ENCODE assay signal across 25 mouse cellular contexts in genomic region chr8:84911854-84912253, GRCm38 (mm10). TPM values are rescaled to one million over a fixed set of nuclear protein-coding genes. Genes with fewer than 3 reads are reported as not detected.
DNase-seq lines count a peak whose midpoint lies in the region; ATAC-seq and TF ChIP-seq lines count a peak whose summit lies in the region.
"Had no signal": no experiment of that assay in that cellular context is flagged by ENCODE, and none has a peak within 500 bp of the region (broad histone marks: within the 10 kb centered on the region; RNA-seq: fewer than 3 reads in every experiment).

No protein-coding gene starts in this region.

- ATAC-seq in erythroblast, adult 5-6 weeks (replicated peaks; ENCODE audit: low FRiP score, poor library complexity, severe bottlenecking): no peak
- ATAC-seq in liver, embryonic 11.5 days (replicated peaks; ENCODE audit: low FRiP score): no peak
- ATAC-seq: CD4-positive, CD25-positive, alpha-beta regulatory T cell, adult 4 months; forebrain, embryonic 15.5 days; intestine, embryonic 16.5 days; lung, postnatal 0 days had no signal

- peak overlapping the region; percentile 99; the same call in 1 of the 2 replicates for H3K4me2 ChIP-seq in liver, embryonic 11.5 days

- TF ChIP-seq CTCF in MEL (IDR thresholded peaks at IDR 0.05 in 2 of 3, conservative IDR thresholded peaks at IDR 0.05 in 1 of 3; ENCODE audit: control insufficient read depth in 1 of 3, insufficient read depth in 1 of 3, low read depth in 2 of 3, low read length in 3 of 3, poor library complexity in 1 of 3, severe bottlenecking in 1 of 3): no peak

- H3K4me1 ChIP-seq in erythroblast, embryonic 14.5 days (ENCODE audit: control insufficient read depth): peaks cover 85% of the 10 kb centered on the region
- H3K4me1 ChIP-seq in liver, embryonic 11.5 days (replicated peaks; ENCODE audit: control insufficient read depth, insufficient read depth, low read length): peaks cover 23% of the 10 kb centered on the region
- peaks cover 2 to 40% of the 10 kb centered on the region in 2 experiments; a peak in 3 of 4 replicates for H3K4me1 ChIP-seq in MEL (ENCODE audit: control insufficient read depth in 1 of 2, insufficient read depth in 2 of 2, low read length in 2 of 2)

- no peak overlapping the region for H3K27ac ChIP-seq in liver, embryonic 11.5 days (ENCODE audit: low read depth, low read length)
- no peak overlapping the region for H3K27ac ChIP-seq in MEL (ENCODE audit: control insufficient read depth, low read depth, low read length)
- H3K27ac ChIP-seq: forebrain, embryonic 15.5 days; hindbrain, embryonic 15.5 days; layer of hippocampus, adult 2 months; midbrain, embryonic 10.5 days had no signal

- no peaks in the 10 kb centered on the region for H3K9me3 ChIP-seq in erythroblast, embryonic 14.5 days (ENCODE audit: control insufficient read depth, low read length)
- no peaks in the 10 kb centered on the region for H3K9me3 ChIP-seq in liver, embryonic 11.5 days (ENCODE audit: control insufficient read depth, low read length)
- H3K9me3 ChIP-seq in MEL (replicated peaks; ENCODE audit: insufficient read depth, low read length): no peaks in the 10 kb centered on the region
- H3K9me3 ChIP-seq: forebrain, embryonic 15.5 days; hindbrain, embryonic 15.5 days had no signal

- DNase-seq in liver, embryonic 11.5 days (ENCODE audit: low spot score): no peak
- DNase-seq in liver (no peak), MEL (ENCODE audit: low read depth, low spot score) (no peak)
- no peak for DNase-seq in lung, postnatal 10 days
- DNase-seq in testis, postnatal 14 days (ENCODE audit: low spot score): no peak
- DNase-seq: adrenal gland, postnatal 14 days; gastrocnemius, postnatal 10 days; heart, postnatal 36 days; kidney, adult 9 months; kidney, postnatal 14 days; right cerebral cortex, adult 18-20 months; right cerebral cortex, postnatal 4 days; thymus, adult 2 months had no signal

- H3K36me3 ChIP-seq in erythroblast, embryonic 14.5 days (ENCODE audit: control insufficient read depth): peaks cover 51% of the 10 kb centered on the region
- H3K36me3 ChIP-seq in liver, embryonic 11.5 days (ENCODE audit: control insufficient read depth, insufficient read depth, low read length): no peaks in the 10 kb centered on the region
- H3K36me3 ChIP-seq in MEL (ENCODE audit: control insufficient read depth in 1 of 2, insufficient read depth in 2 of 2, low read length in 2 of 2): peaks cover 0 to 31% of the 10 kb centered on the region in 2 experiments; a peak in 2 of 4 replicates

- TF ChIP-seq POLR2A in MEL (IDR thresholded peaks at IDR 0.05; ENCODE audit: control insufficient read depth in 1 of 2, insufficient read depth in 1 of 2, low read depth in 1 of 2, low read length in 2 of 2, poor library complexity in 1 of 2): peak in 1 of 2 experiments; percentile 37; a peak in 2 of 4 replicates

- H3K4me3 ChIP-seq in erythroblast, embryonic 14.5 days (replicated peaks): peak overlapping the region; percentile 75
- no peak overlapping the region; the same call in 1 of the 2 replicates for H3K4me3 ChIP-seq in liver, embryonic 11.5 days (ENCODE audit: low read depth, low read length)
- no peak overlapping the region for H3K4me3 ChIP-seq in MEL (ENCODE audit: control insufficient read depth in 1 of 2, insufficient read depth in 1 of 2, low read depth in 2 of 2, low read length in 2 of 2)
- H3K4me3 ChIP-seq: hindbrain, embryonic 15.5 days; layer of hippocampus, adult 2 months had no signal

- no peak for TF ChIP-seq RAD21 in MEL (IDR thresholded peaks at IDR 0.05; ENCODE audit: low read depth, low read length)

- WGBS in liver, embryonic 11.5 days: 79% methylated on average over 9 of the region's 9 CpGs

- TF ChIP-seq EP300 in MEL (IDR thresholded peaks at IDR 0.05; ENCODE audit: low read depth in 1 of 2, low read length in 2 of 2): no peak

- H3K27me3 ChIP-seq in erythroblast, embryonic 14.5 days (ENCODE audit: control insufficient read depth): peaks cover 17% of the 10 kb centered on the region
- H3K27me3 ChIP-seq in liver, embryonic 11.5 days (replicated peaks; ENCODE audit: control insufficient read depth, insufficient read depth, low read length): peaks cover 38% of the 10 kb centered on the region
- no peaks in the 10 kb centered on the region for H3K27me3 ChIP-seq in MEL (ENCODE audit: control insufficient read depth in 1 of 2, insufficient read depth in 2 of 2, low read length in 2 of 2)

- no peak overlapping the region for H3K9ac ChIP-seq in liver, embryonic 11.5 days (ENCODE audit: low read depth, low read length)
- H3K9ac ChIP-seq in MEL (ENCODE audit: control insufficient read depth, low read depth, low read length, poor library complexity, severe bottlenecking): no peak overlapping the region
- H3K9ac ChIP-seq: forebrain, embryonic 15.5 days; hindbrain, embryonic 15.5 days had no signal

- peaks cover 35% of the 10 kb centered on the region for H3K79me2 ChIP-seq in MEL (ENCODE audit: control insufficient read depth, insufficient read depth, low read length, poor library complexity)

TF ChIP-seq in MEL, 35 proteins besides CTCF, POLR2A, EP300 and RAD21:
- 0 out of 2 replicates have a peak, but pooled peaks have one; percentile 65 for TF ChIP-seq POLR2AphosphoS2 (IDR thresholded peaks at IDR 0.05; ENCODE audit: low read length)
- no peak for TF ChIP-seq GABPA (IDR thresholded peaks at IDR 0.05; ENCODE audit: low read depth, low read length)
- TF ChIP-seq ZKSCAN1 (IDR thresholded peaks at IDR 0.05; ENCODE audit: low read depth, low read length): no peak

RNA-seq across cellular contexts. Expression of gene Dnase2a, which starts 3.5 kb away (rescaled TPM):
- polyA plus RNA-seq in erythroblast, embryonic 14.5 days (2012): 4.8 and 7.7 TPM in 2 replicates
- total RNA-seq in erythroblast, adult 5-6 weeks (2015; ENCODE audit: low replicate concordance): 31.9 and 44.9 TPM in 2 replicates
- total RNA-seq in erythroblast, adult 5-6 weeks (2017; ENCODE audit: low replicate concordance): 85.2 and 99.8 TPM in 2 replicates
- polyA plus RNA-seq in liver, embryonic 11.5 days (2014; fragmentation: Nextera tagmentation; extraction: Ambion mirVana): 11.5 and 12.7 TPM in 2 replicates
- 53.7 and 62.3 TPM in 2 replicates for total RNA-seq in MEL (2012; rRNA removed)
- polyA plus RNA-seq in MEL (2012; ENCODE audit: insufficient read depth in 1 of 2, insufficient read length in 2 of 2, low read depth in 1 of 2, low replicate concordance in 2 of 2, missing spikeins in 1 of 2): 10 to 100 TPM in 1 of 2 experiments, not detected in 1; 83.4 TPM

RNA-seq across cellular contexts. Expression of gene Klf1, which starts 10.1 kb away (rescaled TPM):
- 358 and 362 TPM in 2 replicates for polyA plus RNA-seq in erythroblast, embryonic 14.5 days (2012)
- 58.9 and 59.8 TPM in 2 replicates for total RNA-seq in erythroblast, adult 5-6 weeks (2015; ENCODE audit: low replicate concordance)
- total RNA-seq in erythroblast, adult 5-6 weeks (2017; ENCODE audit: low replicate concordance): 85.0 and 116 TPM in 2 replicates
- polyA plus RNA-seq in liver, embryonic 11.5 days (2014; fragmentation: Nextera tagmentation; extraction: Ambion mirVana): 458 and 504 TPM in 2 replicates
- total RNA-seq in MEL (2012; rRNA removed): 178 and 234 TPM in 2 replicates
- polyA plus RNA-seq in MEL (2012; ENCODE audit: insufficient read depth in 1 of 2, insufficient read length in 2 of 2, low read depth in 1 of 2, low replicate concordance in 2 of 2, missing spikeins in 1 of 2): 100 to 1,000 TPM in 1 of 2 experiments, not detected in 1; 262 TPM
- total RNA-seq: heart, postnatal 36 days; layer of hippocampus, adult 2 months; midbrain, postnatal 0 days had no signal

RNA-seq across cellular contexts. Expression of gene Gcdh, which starts 18.1 kb away (rescaled TPM):
- 15.0 and 18.3 TPM in 2 replicates for polyA plus RNA-seq in erythroblast, embryonic 14.5 days (2012)
- total RNA-seq in erythroblast, adult 5-6 weeks (2015; ENCODE audit: low replicate concordance): 7.9 and 14.6 TPM in 2 replicates
- total RNA-seq in erythroblast, adult 5-6 weeks (2017; ENCODE audit: low replicate concordance): 13.4 and 17.6 TPM in 2 replicates
- 53.5 and 56.7 TPM in 2 replicates for polyA plus RNA-seq in liver, embryonic 11.5 days (2014; fragmentation: Nextera tagmentation; extraction: Ambion mirVana)
- total RNA-seq in MEL (2012; rRNA removed): 9.7 and 10.7 TPM in 2 replicates
- 10 to 100 TPM in 1 of 2 experiments, not detected in 1; 17.3 TPM for polyA plus RNA-seq in MEL (2012; ENCODE audit: insufficient read depth in 1 of 2, insufficient read length in 2 of 2, low read depth in 1 of 2, low replicate concordance in 2 of 2, missing spikeins in 1 of 2)

RNA-seq across cellular contexts. Expression of gene Mast1, which starts 25.3 kb away (rescaled TPM):
- polyA plus RNA-seq in erythroblast, embryonic 14.5 days (2012): 0.01 and 0.08 TPM in 2 replicates
- not detected in 2 replicates for total RNA-seq in erythroblast, adult 5-6 weeks (2015; ENCODE audit: low replicate concordance)
- 0.28 TPM in 1 of 2 replicates, not detected in the other for total RNA-seq in erythroblast, adult 5-6 weeks (2017; ENCODE audit: low replicate concordance)
- polyA plus RNA-seq in liver, embryonic 11.5 days (2014; fragmentation: Nextera tagmentation; extraction: Ambion mirVana): 0.14 and 0.29 TPM in 2 replicates
- 0.49 and 0.77 TPM in 2 replicates for total RNA-seq in MEL (2012; rRNA removed)
- polyA plus RNA-seq in MEL (2012; ENCODE audit: insufficient read depth in 1 of 2, insufficient read length in 2 of 2, low read depth in 1 of 2, low replicate concordance in 2 of 2, missing spikeins in 1 of 2): 1 to 10 TPM in 1 of 2 experiments, not detected in 1; 4.5 TPM
- total RNA-seq: common myeloid progenitor, adult 5-6 weeks; granulocyte monocyte progenitor cell, adult 5-6 weeks had no signal

RNA-seq across cellular contexts. Expression of gene Rtbdn, which starts 34.9 kb away (rescaled TPM):
- polyA plus RNA-seq in erythroblast, embryonic 14.5 days (2012): not detected in 2 replicates
- total RNA-seq in erythroblast, adult 5-6 weeks (2015; ENCODE audit: low replicate concordance): not detected in 2 replicates
- not detected in 2 replicates for total RNA-seq in erythroblast, adult 5-6 weeks (2017; ENCODE audit: low replicate concordance)
- 0.22 and 0.49 TPM in 2 replicates for polyA plus RNA-seq in liver, embryonic 11.5 days (2014; fragmentation: Nextera tagmentation; extraction: Ambion mirVana)
- 0.08 TPM in 1 of 2 replicates, not detected in the other for total RNA-seq in MEL (2012; rRNA removed)
- polyA plus RNA-seq in MEL (2012; ENCODE audit: insufficient read depth in 1 of 2, insufficient read length in 2 of 2, low read depth in 1 of 2, low replicate concordance in 2 of 2, missing spikeins in 1 of 2): under 1 TPM in 1 of 2 experiments, not detected in 1; 0.11 TPM
- total RNA-seq: adrenal gland, postnatal 14 days; common myeloid progenitor, adult 5-6 weeks; gastrocnemius, postnatal 10 days; granulocyte monocyte progenitor cell, adult 5-6 weeks; heart, postnatal 36 days had no signal
- polyA plus RNA-seq: CD4-positive, CD25-positive, alpha-beta regulatory T cell, adult 4 months; lung, postnatal 0 days had no signal
